ENCODE assay signal across 9 mouse cellular contexts in the genomic region with DNA sequence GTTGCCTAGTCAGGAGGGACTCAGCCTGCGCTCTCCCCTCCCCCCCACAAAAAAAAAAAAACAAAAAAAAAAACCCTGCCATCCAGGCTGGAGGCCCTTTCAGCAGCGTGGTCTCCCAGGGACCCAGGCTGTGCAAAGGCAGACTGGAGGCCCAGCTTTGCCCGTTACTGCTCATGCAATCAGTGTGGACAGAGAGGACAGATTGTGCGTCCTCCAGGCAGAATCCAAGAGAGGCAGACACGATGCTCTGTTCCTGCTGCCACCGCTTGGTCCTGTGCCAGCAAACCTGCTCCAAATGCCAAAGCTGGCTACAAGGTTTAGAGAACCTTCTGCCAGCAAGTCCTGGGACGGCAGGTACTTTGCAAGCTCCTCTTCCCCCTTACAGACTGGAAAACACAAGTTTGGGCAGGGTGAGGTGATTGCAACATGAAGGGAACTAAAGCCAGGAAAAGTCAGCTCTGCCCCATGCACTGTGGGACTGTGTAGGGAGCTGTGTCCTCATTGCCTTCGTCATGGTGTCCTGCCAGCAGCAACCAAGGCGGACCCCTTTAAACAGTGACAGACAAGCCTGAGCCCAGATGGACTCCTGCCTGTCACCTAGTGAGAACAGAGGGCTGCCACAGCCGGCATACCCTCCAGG. TPM values are rescaled to one million over a fixed set of nuclear protein-coding genes. Genes with fewer than 3 reads are reported as not detected.
DNase-seq lines count a peak whose midpoint lies in the region; TF ChIP-seq lines count a peak whose summit lies in the region.
"Had no signal": no experiment of that assay in that cellular context is flagged by ENCODE, and none has a peak within 500 bp of the region (broad histone marks: within the 10 kb centered on the region; RNA-seq: fewer than 3 reads in every experiment).

No protein-coding gene starts in this region.

- H3K4me3 ChIP-seq in CH12.LX (replicated peaks in 1 of 3; ENCODE audit: low read depth in 2 of 3, low read length in 2 of 3, poor library complexity in 1 of 3), result no peak overlapping the region
- H3K4me3 ChIP-seq: myocyte had no signal

- H3K9me3 ChIP-seq in CH12.LX (replicated peaks; ENCODE audit: low read length), result peaks cover 6% of the 10 kb centered on the region

- H3K9ac ChIP-seq in CH12.LX (ENCODE audit: insufficient read depth, low read depth), result no peak overlapping the region

- TF ChIP-seq RAD21 in CH12.LX (IDR thresholded peaks at IDR 0.05; ENCODE audit: low read depth, low read length), result no peak

- H3K27ac ChIP-seq in CH12.LX (ENCODE audit: insufficient read depth, low read depth), result no peak overlapping the region

- TF ChIP-seq CTCF in CH12.LX (conservative IDR thresholded peaks at IDR 0.05 in 1 of 2, IDR thresholded peaks at IDR 0.05 in 1 of 2; ENCODE audit: low read depth in 2 of 2, low read length in 2 of 2), result no peak

- TF ChIP-seq EP300 in CH12.LX (IDR thresholded peaks at IDR 0.05; ENCODE audit: low read length), result no peak

- DNase-seq in gastrocnemius, postnatal 25 days, result peak; percentile 67
- DNase-seq in gastrocnemius, postnatal 14 days, result no peak
- DNase-seq in CH12.LX (ENCODE audit: extremely low read depth), result no peak
- DNase-seq in cerebellum, adult 9-11 months, result peak; percentile 96
- DNase-seq in layer of hippocampus, adult 8-10 months (ENCODE audit: low spot score in 2 of 2), result peak; percentile 59 to 76
- DNase-seq in right cerebral cortex, postnatal 25 days, result peak; percentile 43
- DNase-seq in urinary bladder, postnatal 4 days (ENCODE audit: low spot score in 2 of 2), result no peak
- no peak for DNase-seq in embryo, embryonic 10 days (ENCODE audit: low spot score)

- no peak overlapping the region for H3K4me2 ChIP-seq in CH12.LX (ENCODE audit: insufficient read depth, low read depth, poor library complexity, severe bottlenecking)

- peaks cover 77% of the 10 kb centered on the region for H3K79me2 ChIP-seq in CH12.LX (replicated peaks; ENCODE audit: control insufficient read depth, extremely low read depth, insufficient read depth, poor library complexity, severe bottlenecking)

- dilution Hi-C loops in CH12.LX (cut with MboI; ENCODE audit: extremely low pct_ligation_motif_present, extremely low pct_unique_long_range_greater_than_20kb, low sequenced_read_pairs), result no loop called here

- peaks cover 22 to 52% of the 10 kb centered on the region in 2 experiments for H3K4me1 ChIP-seq in CH12.LX (ENCODE audit: control insufficient read depth in 1 of 2, insufficient read depth in 2 of 2)

- peaks cover 79 to 91% of the 10 kb centered on the region in 2 experiments for H3K36me3 ChIP-seq in CH12.LX (replicated peaks in 1 of 2; ENCODE audit: control insufficient read depth in 1 of 2, insufficient read depth in 1 of 2, low read length in 1 of 2)

- intact Hi-C loops in gastrocnemius, postnatal 14 days (cut with DNase I; ENCODE audit: low total_unique reads), result no loop called here

- in situ Hi-C loops in CH12.LX (cut with MboI; ENCODE audit: low pct_ligation_motif_present, low pct_unique_long_range_greater_than_20kb, low sequenced_read_pairs), result no loop called here

- H3K27me3 ChIP-seq in CH12.LX (replicated peaks), result no peaks in the 10 kb centered on the region

- TF ChIP-seq POLR2A in CH12.LX (IDR thresholded peaks at IDR 0.05; ENCODE audit: low read depth, low read length), result no peak

TF ChIP-seq in CH12.LX, 34 proteins besides CTCF, POLR2A, EP300 and RAD21:
- TF ChIP-seq SIN3A (IDR thresholded peaks at IDR 0.05; ENCODE audit: low read length) (no peak), ZNF384 (IDR thresholded peaks at IDR 0.05; ENCODE audit: low read depth, low read length) (peak; percentile 92)

RNA-seq across cellular contexts. Expression of gene Dusp14, which starts 15.4 kb away (rescaled TPM):
- total RNA-seq in gastrocnemius, postnatal 25 days (2021), result 1 to 10 TPM; 5.0 to 6.3 TPM
- total RNA-seq in gastrocnemius, postnatal 14 days (2021), result 10 to 100 TPM in 1 of 2 experiments, 1 to 10 TPM in 1; 9.7 to 12.4 TPM
- total RNA-seq in CH12.LX (2012; rRNA removed), result 70.6 and 124 TPM in 2 replicates
- 101 and 127 TPM in 2 replicates for total RNA-seq in CH12.LX (2014; rRNA removed)
- polyA plus RNA-seq in CH12.LX (2012; ENCODE audit: insufficient read length, low read depth), result 43.0 and 52.7 TPM in 2 replicates
- total RNA-seq in layer of hippocampus, adult 8-10 months (2022), result 10 to 100 TPM; 27.2 to 33.1 (median 30.7) TPM

Comparison
In these comparisons a context has a peak if more than half of its experiments do, and no peak if none do; other contexts are left out.
1. DNase-seq: peak in gastrocnemius, postnatal 25 days (single experiment), cerebellum, adult 9-11 months (single experiment), layer of hippocampus, adult 8-10 months (2 of 2) and right cerebral cortex, postnatal 25 days (single experiment); none in gastrocnemius, postnatal 14 days (single experiment), CH12.LX (single experiment), urinary bladder, postnatal 4 days (0 of 2) and embryo, embryonic 10 days (single experiment).